Mouse (Mus musculus) bone marrow, adult 2 months (tissue): Measurements from ENCODE around the gene Nans. TPM values are rescaled to one million over a fixed set of nuclear protein-coding genes. Genes with fewer than 3 reads are reported as not detected.

Experiments used
- H3K27ac ChIP-seq: fragments of 200-500 bp; 2 replicates; pipeline ENCODE4 v1.5.1; 2012; ENCODE audit warnings: low read depth, mild to moderate bottlenecking, control low read depth, inconsistent platforms, low read length; ENCODE audit not compliant: control insufficient read depth, poor library complexity, insufficient read depth
- H3K4me1 ChIP-seq: fragments of 200-500 bp; 2 replicates; pipeline ENCODE4 v1.6.1; 2011; ENCODE audit warnings: low read length; ENCODE audit not compliant: control insufficient read depth, insufficient read depth
- H3K4me3 ChIP-seq: fragments of 200-500 bp; replicated peaks from 2 replicates; pipeline ENCODE3; 2011; ENCODE audit warnings: mild to moderate bottlenecking, low read depth, low read length, control low read depth; ENCODE audit not compliant: control insufficient read depth
- CTCF ChIP-seq: fragments of 200-500 bp; IDR thresholded peaks from 2 replicates; pipeline ENCODE4 v1.5.1; 2011; ENCODE audit warnings: low read length, control low read depth; ENCODE audit not compliant: control insufficient read depth, insufficient read depth
- POLR2A ChIP-seq: fragments of 200-500 bp; IDR thresholded peaks from 2 replicates; pipeline ENCODE4 v1.6.1; 2011; ENCODE audit warnings: low read depth, mild to moderate bottlenecking, control low read depth, low read length, borderline replicate concordance; ENCODE audit not compliant: control insufficient read depth
- WGBS: fragments of 180-500 bp; shearing (Covaris S2); methylation state at CpG from one replicate; pipeline ENCODE4 v1.1.7; 2018; 5-methylcytosine and 5-hydroxymethylcytosine counted together
- polyA plus RNA-seq: library from polyadenylated mRNA; stranded (reverse); fragments of >200 nt; gene quantifications from 2 replicates; pipeline ENCODE4 v1.2.4, GENCODE M21; 2011; ENCODE audit warnings: low replicate concordance; ENCODE audit not compliant: missing spikeins, insufficient read depth, insufficient read length

The Nans gene
- polyA plus RNA-seq, 1 experiment: 33.9 TPM

DNA sequence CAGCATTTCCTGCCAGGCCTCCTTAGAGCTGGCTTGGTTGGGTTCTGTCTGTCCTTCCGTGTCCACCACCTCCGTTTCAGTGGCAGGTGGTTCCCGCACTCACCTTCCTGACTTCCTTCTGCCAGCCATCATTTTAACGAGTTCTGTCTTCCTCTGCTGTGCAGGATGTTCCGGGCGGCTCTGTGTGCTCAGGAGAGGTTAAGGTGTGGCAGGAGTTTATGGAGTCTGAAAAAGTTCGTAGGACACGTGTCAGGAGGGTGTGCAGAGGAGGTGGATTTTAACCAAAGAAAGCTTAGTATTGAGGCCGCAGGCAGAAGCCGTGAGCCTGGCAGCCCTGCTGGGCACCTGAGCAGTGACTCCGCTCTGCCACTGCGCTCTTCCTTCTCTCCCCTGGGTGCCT lies 6.5 kb downstream of the Nans start:
- WGBS: 83% methylated on average over 12 of the region's 12 CpGs
- H3K27ac ChIP-seq: no peak overlapping the region
- no peak for TF ChIP-seq POLR2A
- TF ChIP-seq CTCF: no peak
- H3K4me3 ChIP-seq: no peak overlapping the region
- no peaks in the 10 kb centered on the region for H3K4me1 ChIP-seq

DNA sequence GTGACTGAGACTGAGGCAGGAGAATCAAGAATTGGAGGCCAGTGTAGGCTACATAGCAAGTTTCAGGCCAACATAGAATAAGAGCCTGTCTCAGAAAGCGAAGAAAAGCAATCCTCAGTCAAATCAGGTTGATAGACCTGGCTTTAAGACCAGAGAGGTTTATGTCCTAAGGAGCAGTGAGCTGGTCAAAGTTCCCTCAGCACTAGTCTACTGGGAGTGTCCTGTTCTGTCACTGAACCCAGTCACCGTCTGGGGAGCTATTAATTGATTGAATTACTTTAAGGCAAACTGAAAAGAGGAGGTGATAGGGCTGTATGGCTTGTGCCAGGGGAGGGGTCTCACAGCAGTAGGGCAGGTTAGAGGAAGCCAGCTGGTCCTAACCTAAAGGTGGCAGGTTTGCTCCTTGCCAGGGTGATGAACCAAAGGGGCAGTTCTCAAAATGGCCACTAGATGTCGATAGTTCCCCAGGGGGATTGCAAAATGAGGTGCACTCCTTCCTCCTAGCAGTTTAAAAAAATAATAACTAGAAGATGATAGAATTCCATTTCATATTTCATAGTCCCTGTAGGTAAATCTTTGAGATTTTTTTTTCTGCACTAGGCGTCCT lies 8.3 kb downstream of the Nans start:
- Histone ChIP-seq H3K27ac (no peak overlapping the region), H3K4me3 (no peak overlapping the region), H3K4me1 (no peaks in the 10 kb centered on the region)
- TF ChIP-seq CTCF: peak; percentile 88
- TF ChIP-seq POLR2A: no peak
- WGBS: 45% methylated on average over 4 of the region's 4 CpGs

DNA sequence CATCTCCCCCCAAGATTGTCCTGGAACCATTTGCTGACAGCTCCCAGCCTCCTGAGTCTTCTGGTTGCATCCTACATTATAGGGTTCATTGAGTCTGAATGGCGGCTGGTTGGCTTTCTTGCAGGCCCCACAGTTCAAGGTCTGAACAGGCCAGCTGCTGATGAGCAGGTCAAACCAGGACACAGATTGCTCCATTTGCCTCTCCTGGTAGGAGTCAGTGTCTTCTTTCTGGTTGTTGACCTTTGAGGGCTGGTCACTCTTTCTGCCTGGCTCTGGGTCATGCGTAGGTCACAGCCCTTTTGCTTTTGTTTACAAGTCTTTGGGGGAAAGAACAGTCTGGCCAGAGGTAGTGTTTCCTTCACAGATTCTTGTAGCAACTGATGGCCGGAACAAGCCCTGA lies 9.5 kb downstream of the Nans start:
- no peak overlapping the region for H3K27ac ChIP-seq
- WGBS: 87% methylated on average over 3 of the region's 3 CpGs

DNA sequence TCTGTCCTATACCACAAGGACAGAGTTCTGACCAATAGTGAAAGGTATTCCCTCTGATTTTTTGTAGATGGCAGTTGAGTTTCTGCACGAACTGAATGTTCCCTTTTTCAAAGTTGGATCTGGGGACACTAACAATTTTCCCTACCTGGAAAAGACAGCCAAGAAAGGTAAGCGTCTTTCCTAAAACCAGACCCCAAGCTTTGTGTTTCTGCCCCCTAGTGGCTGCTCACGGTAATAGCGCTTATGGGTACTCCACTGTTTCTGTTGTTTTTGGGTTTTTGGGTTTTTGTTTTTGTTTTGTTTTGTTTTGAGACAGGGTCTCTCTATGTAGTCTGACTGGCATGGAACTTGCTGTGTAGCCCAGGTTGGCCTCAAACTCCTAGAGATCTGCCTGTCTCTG lies 9.9 kb downstream of the Nans start:
- TF ChIP-seq CTCF (peak; percentile 39; the same call in 1 of the 2 replicates), POLR2A (no peak)
- Histone ChIP-seq H3K4me1 (no peaks in the 10 kb centered on the region), H3K27ac (no peak overlapping the region), H3K4me3 (no peak overlapping the region)
- WGBS: 21% methylated on average over 4 of the region's 4 CpGs

More for the DNA sequence above, 9.5 kb downstream of the Nans start:
- Histone ChIP-seq H3K4me1 (no peaks in the 10 kb centered on the region), H3K4me3 (no peak overlapping the region)
- TF ChIP-seq POLR2A (no peak), CTCF (no peak)

DNA sequence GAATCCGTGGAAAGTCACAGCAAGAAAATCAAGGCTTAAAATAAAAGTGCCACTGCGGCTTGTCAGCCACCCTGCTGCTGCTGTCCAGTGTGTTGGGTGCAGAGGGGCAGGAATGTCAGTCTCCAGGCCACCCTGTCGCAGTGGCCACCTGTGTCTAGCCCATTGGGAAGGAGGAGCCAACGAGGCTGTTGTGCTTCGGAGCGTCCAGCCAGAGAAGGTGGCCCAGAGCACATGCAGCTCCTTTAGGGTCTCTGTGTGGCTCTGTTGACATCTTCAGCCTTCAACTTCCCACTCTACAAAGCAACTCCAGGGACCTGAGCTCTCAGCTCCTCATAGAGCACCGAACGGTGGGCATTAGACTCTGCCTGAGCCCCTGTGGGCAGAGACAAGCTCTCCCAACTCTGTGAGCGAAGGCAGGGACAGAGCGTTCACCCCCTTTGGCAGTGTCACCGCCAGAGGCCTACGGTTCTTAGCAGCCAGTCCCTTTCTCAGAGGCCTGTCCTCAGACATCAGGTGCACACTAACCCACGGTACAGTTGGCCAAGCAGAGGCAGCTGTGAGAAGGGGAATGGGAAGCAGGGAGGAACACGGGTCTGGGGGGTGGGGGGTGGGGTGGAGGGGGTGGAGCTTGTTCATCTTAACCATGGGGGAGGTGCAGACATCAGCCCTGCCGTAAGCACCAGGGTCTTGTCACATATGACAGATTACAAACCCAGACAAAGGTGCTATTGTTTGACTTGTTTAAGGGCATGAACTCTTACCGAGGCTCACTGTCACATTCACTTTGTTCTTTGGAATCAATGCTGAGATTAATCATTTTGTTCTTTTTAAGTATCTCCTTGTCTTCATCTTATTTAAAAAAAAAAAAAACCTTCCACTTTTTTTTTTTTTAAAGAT lies 13.8 kb downstream of the Nans start:
- 82% methylated on average over 16 of the region's 16 CpGs for WGBS
- TF ChIP-seq POLR2A (no peak), CTCF (no peak)
- Histone ChIP-seq H3K4me3 (no peak overlapping the region), H3K27ac (no peak overlapping the region), H3K4me1 (no peaks in the 10 kb centered on the region; the same call in 1 of the 2 replicates)

DNA sequence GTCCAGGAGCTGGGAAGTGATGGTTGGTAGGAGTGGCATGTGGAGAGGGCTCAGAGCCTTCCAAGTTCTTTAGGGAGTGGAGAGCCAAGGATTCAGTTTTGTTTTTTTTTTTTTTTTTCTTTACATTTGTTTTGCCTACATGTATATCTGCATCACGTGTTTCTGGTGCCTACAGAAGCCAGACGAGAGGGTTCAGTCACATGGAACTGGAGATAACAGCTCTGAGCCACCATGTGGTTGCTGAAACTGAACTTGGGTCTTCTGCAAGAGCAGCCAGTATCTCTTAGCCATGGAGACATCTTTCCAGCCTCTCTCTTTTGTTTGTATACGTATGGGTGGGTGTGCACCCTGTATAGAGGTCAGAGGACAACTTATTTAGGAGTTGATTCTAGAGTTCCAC lies 14.8 kb downstream of the Nans start:
- no peaks in the 10 kb centered on the region; the same call in 1 of the 2 replicates for H3K4me1 ChIP-seq
- WGBS: 55% methylated on average over 3 of the region's 3 CpGs
- H3K27ac ChIP-seq: no peak overlapping the region

DNA sequence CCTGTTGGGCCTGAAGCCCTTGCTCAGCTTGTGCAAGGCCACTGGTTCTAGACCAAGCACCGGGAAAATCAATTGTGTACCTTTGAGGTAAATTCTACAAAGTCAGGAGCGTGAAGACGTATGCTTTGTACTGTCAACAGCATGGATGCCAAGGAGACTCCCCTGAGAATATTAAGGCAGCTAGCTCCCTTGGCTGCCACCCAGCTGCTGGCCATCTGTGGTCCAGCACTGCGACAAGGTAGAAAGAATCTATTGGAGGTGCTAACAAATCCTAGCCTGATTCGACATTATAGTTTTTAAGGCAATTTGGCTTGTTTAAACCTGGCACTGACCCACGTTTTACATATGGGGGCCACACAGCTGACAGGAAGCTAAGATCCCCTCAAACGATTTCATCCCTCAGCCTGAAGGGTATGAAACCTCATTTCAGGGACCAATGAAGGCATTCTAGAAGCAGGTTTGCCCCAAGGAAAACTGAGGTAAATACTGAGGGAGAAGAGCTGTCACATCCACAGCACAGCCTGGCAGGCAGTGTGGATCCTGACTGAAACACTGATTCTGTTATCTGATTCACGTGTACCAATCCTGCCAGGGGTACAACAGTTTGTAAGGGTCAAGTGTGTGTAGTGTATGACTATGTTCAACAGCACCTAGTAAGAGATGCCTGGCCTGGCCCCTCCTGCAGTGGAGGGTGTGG lies 16.5 kb downstream of the Nans start:
- 71% methylated on average over 8 of the region's 8 CpGs for WGBS
- TF ChIP-seq CTCF (no peak), POLR2A (no peak)
- no peak overlapping the region for H3K27ac ChIP-seq
- no peak overlapping the region for H3K4me3 ChIP-seq
- H3K4me1 ChIP-seq: no peaks in the 10 kb centered on the region; the same call in 1 of the 2 replicates

More for the DNA sequence above, 14.8 kb downstream of the Nans start:
- no peak overlapping the region for H3K4me3 ChIP-seq
- no peak for TF ChIP-seq POLR2A
- no peak for TF ChIP-seq CTCF

DNA sequence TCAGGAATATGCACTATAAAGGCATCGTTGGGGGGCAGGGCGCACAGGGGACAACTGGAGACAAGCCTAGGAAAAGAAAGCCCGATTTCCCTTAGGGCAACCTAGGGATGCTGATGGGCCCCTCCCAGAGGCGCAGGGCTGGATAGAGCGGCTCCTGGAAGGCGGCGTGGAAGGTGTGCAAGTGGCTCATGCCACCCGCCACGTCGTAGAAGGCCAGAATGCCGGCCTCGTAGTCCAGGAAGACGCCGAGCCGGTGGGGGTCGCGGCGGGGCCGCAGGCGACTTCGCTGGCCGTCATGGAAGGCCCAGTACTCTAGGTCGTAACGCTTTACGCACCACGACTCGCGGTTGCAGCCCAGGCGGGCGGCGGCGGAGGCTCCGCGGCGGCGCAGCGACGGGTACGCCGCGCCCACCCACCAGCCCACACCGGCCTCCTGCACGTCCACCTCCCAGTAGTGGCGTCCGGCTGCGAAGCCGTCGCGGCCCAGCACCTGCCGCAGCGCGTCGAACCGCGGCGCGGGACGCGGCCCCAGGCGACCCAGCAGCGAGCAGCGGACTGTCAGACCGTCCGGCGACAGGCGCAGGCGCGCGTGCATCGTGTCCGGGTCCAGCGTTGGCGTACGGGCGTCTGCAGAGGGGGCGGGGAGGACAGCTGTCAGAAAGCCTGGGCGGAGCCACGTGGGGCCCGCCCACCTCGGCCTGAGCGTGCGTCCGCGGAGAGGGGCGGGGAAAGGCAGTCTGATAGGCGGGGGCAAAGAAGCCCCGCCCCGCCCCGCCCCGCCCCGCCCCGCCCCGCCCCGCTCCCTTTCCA lies 18.0 kb downstream of the Nans start:
- TF ChIP-seq POLR2A (peak; percentile 55; the same call in 1 of the 2 replicates), CTCF (no peak)
- WGBS: 3% methylated on average over 94 of the region's 94 CpGs
- Histone ChIP-seq H3K4me1 (no peaks in the 10 kb centered on the region; the same call in 1 of the 2 replicates), H3K4me3 (peak overlapping the region; percentile 66), H3K27ac (peak overlapping the region; percentile 20; the same call in 1 of the 2 replicates)
